Mouse (Mus musculus): Measurements from ENCODE around the gene Ctsz. TPM values are rescaled to one million over a fixed set of nuclear protein-coding genes. Genes with fewer than 3 reads are reported as not detected.

The Ctsz gene
- total and polyA plus RNA-seq, 3 experiments, result 189 to 272 (median 221) TPM

GRCm38 (mm10) chr2:174441898-174442297, 3.1 kb upstream of the Ctsz start:
- no peak for DNase-seq

- no peak for DNase-seq
These were observed 1.1 kb upstream of the Ctsz start for GRCm38 (mm10) chr2:174439961-174440360.

- DNase-seq, result no peak
These were observed 605 bp upstream of the Ctsz start for GRCm38 (mm10) chr2:174439450-174439838.

DNA sequence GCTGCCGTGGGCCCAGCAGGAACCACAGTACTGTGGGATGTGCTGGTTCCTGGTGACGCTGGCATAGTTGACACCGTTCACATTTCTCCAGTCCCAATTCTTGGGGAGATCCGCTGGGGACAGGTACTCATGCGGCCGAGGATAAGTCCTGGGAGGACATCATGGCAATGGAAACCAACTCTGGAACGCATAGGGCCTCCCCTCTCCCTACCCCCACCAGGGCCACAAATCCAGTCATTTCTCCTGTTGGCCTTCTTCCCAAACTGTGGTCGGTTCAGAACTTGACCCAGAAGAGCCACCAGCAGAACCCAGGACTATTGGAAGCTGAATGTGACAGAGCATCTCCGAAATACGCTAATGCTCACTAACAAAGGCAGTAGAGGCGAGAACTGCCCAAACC, 658 bp downstream of the Ctsz start:
- peak; percentile 32 for DNase-seq

DNA sequence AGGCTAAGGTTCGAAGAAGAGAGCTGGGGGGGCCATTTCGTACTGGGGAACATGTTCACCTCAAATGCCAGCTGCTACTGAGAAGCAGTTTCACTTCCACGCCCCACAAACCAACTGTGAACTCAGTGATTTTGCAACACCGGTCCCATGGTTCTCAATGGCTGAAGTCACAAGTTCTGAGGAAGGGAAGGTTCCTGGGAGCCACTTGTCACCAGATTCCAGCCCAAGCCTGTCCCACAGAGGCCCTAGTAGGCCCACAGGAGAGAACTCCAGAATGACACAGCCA, 1.2 kb downstream of the Ctsz start:
- DNase-seq, result peak; percentile 46

DNA sequence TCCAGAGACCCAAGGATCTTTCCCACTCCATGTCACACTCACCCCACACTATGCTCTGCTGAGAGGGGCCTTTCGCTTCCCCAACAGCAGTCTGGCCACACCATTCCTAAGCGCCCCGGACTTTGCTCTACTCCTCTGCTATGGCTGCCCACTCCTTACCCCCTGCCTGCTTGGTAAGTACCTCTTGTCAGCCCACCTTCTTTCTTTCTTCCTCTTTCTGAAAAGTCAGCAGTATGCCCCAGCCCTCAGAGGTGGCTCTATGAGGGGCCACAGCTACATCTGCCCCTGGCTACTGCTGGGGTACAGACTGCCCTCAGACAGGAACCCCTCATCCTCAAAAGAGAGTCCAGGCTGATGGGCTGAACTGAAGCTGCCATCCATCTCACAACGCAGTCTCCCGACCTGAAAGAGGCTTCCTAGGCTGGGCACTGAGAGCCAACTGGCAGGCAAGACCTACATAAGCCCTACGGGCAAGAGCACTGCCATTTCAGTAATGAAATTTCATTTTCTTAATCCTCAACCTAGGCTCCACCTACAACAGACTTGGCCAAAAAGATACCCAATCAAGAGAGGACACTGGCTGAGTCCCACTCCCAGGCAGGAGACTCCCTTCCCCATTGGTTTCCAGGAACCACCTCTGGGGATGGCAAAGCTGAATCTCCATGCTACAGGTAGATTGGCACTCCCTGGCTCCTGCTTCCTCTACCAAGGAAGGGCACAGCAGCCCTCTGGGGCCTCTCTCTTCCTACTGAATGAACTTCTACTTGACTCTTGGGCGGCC, 1.7 kb downstream of the Ctsz start:
- no peak for DNase-seq

DNA sequence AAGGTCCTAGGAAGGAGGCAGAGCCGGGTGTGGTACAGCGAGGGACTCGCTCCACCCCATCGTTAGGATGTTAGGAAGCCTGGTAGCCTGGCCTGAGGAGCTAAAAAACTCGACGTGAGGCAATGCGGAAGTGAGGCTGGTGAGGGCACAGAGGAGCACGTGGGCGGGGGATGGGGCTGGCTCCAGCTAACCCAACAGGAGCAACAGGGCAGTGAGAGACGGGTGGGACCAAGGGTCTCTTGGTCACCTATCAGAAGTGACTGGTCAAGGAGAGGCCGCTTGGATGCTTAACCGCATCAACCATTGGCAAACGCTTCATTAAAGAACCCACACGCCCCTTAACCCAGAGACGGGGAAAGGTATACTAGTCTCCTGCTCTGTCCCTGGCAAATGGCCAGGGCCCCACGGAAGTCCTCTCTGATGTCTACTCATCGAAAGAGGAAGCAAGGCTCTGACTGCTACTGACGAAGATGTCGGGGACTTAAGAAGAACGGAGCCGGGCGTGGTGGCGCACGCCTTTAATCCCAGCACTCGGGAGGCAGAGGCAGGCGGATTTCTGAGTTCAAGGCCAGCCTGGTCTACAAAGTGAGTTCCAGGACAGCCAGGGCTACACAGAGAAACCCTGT, 2.6 kb downstream of the Ctsz start:
- peak; percentile 19 for DNase-seq

GRCm38 (mm10) chr2:174434943-174435342, 3.9 kb downstream of the Ctsz start:
- no peak for DNase-seq

DNA sequence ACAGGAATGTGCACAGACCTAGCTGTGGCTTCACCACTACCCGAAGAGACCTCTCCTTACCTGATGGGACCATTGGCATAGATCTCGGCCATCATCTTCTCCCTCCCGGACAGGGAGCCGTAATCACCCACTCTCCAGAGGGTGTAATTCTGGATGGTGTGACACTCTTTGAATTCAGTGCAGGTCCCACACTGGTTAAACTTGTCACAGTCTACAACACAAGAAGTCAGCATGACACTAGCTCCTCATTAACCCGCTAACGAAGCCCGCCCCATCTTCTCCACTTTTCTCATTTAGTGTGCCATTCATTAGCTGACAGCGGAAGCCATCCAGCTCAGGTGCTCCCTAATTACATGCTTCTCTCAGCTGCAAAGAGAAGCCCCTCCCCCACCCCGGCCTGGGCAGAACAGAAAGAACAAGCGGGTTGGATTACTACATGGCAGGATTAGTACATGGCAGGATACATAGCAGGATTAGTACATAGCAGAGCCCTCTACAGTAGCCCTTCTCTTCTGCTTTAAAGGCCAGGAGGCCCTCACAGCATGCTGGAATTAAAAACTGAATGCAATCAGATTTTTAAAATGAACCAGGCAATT, 9.7 kb downstream of the Ctsz start:
- no peak for DNase-seq

DNA sequence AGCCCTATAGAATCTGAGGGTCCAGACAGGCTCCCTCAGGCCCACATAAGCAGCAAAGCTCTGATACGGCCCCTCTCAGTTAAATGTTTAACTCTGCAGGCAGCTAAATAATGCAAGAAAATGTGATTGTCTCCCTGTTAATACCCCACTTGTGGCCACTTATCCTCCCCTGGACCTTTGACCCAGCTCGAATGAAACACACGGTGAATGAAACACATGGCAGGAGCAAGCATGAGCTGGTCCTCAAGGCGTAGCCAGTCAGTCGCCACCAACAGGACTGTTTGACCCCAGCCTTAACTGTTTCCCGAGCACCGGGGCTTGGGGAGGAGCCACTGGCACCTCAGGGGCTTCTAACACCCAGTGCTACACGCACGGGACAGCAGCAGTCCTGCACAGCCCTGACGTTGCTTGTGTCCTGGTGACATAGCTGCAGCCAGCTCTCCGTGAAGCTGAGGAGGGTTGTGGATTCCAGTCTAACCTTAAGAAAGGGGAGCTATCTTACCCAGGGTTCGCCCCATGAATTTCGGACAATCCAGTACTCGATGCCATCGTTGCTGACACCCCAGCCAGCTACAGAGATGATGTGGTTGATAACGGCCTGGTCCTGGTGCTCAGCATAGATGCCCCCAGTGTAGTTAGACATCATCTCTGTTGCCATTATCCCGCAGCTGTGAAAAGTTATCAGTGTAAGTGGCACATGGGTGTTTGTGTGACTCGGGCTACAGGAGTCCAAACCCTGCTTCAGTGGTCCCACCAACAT, 10.6 kb downstream of the Ctsz start:
- DNase-seq, result no peak

DNA sequence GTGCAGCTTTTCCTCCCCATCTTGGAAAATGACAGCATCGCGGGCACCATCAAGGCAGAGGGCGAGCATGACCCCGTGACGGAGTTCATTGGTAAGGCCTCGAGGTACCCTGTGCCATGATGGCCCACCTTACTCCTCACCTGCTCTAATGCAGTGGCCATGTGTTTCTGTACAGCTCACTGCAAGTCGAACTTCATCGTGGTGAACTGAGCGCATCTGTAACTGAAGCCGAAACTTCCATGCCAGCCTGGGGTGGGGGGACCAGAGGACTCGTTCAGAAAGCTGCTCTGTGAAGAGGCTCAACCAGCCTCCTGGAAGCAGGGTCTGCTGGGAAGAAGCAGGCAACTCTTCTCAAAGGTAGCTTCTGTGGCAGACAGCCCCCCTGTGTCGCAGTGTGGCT, 12.0 kb downstream of the Ctsz start:
- DNase-seq, result no peak

DNA sequence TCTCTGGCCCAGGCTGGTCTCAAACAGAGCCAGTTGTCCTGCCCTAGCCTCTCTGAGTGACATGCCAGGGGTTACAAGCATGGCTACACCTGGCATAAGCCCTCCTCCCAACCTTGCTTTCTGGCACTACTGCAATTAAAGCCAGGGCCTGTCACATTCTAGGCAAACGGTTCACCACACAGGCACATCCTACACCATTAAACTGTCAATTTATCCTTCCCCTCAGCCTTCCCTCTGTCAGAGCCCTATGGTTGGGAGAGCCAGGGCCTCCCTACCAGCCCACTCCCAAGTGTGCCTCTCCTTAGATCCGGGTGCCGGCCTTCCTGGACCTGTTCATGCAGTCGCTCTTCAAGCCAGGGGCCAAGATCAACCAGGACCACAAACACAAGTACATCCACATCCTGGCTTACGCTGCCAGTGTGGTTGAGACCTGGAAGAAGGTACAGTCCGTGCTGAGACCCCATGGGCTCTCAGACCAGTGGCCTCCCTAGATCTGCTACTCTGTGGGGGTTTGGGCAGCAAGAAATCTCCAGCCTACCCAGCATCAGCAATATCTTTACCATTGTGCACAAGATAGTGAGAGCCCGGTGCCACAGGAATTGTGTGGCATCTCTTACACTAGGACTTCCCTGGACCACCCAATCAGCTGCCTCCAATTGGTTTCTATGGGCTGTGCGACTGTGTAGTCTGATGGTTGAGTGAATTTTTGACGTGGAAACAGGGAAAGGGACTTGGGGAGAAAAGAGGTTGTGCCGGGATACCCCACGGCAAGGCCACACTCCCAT, 14.3 kb downstream of the Ctsz start:
- DNase-seq, result no peak

GRCm38 (mm10) chr2:174421107-174421506, 17.7 kb downstream of the Ctsz start:
- DNase-seq, result no peak

- DNase-seq, result peak; percentile 95
These were observed 23.0 kb downstream of the Ctsz start, which contains the start of gene Nelfcd for GRCm38 (mm10) chr2:174415731-174416310. Gene Nelfcd (plus strand): TSS chr2:174415804.

DNA sequence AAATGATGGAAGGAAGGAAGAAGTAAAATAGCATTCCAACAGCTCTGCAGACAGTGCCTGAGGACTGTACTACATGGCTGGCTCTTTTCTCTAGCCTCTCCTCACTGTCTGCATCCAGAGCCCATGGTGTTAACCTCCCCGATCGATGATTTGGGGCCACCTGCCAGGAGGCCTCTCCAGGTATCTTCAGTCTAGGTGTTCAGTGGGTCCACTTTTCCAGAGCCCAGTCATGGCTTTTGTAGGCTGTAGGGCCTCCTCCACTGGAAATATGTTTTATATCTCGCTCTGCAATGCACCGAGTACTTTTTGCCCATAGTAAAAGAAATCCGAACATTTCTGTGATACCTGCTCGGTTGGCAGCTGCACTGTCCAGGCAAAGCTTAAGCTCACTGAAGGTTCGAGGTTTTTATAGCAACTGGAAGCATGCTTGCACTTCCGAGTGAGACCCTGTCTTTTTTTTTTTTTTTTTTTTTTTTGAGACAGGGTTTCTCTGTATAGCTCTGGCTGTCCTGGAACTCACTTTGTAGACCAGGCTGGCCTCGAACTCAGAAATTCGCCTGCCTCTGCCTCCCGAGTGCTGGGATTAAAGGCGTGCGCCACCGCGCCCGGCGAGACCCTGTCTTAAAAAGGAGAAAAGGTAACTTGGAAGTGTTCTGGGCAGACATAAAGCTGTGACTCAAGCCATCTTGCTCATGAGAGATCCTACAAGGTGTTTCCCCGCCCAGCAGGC, 23.7 kb downstream of the Ctsz start:
- no peak for DNase-seq

DNA sequence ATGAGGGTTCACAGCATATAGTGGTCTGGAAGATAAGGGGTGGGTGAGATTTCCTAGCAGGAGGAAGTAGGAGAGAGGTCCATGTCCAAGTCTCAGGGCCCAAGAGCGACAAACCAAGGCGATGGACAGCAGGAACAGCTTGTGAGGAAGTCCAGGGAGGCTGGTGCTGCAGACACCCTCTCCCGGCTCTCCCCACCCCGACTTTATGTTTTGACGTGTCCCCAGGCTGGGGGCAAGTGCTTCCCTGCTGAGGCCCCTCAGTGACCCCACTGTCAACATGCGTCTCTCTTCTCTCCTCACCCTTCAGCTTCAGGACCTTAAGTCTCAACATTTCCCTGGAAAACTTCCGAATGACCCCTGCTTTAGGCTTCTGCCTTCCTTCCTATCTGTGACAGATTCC, 25.7 kb downstream of the Ctsz start:
- DNase-seq, result no peak

GRCm38 (mm10) chr2:174410222-174410621, 28.6 kb downstream of the Ctsz start:
- no peak for DNase-seq

DNA sequence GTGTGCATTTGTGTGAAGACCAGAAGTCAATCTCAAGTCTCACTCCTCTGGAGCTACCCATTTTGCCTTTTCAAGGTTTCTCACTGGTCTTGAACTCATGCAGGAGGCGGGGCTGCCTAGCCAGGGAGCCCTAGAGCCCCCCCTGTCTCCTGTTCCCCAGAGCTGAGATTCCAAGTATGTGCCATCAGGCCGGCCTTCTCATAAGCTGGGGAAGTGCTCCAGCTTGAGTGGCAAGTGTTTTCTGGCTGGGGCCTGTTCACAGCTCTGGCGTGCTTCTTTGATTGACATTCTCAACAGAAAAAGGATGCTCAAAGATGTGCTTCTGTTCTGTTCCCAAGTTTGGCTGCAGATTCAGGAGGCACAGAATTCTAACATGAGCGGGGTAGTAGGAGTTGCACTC, 38.4 kb downstream of the Ctsz start:
- no peak for DNase-seq

GRCm38 (mm10) chr2:174397881-174398280, 41.0 kb downstream of the Ctsz start:
- no peak for DNase-seq

- DNase-seq, result no peak
These were observed 41.8 kb downstream of the Ctsz start for GRCm38 (mm10) chr2:174397065-174397464.

DNA sequence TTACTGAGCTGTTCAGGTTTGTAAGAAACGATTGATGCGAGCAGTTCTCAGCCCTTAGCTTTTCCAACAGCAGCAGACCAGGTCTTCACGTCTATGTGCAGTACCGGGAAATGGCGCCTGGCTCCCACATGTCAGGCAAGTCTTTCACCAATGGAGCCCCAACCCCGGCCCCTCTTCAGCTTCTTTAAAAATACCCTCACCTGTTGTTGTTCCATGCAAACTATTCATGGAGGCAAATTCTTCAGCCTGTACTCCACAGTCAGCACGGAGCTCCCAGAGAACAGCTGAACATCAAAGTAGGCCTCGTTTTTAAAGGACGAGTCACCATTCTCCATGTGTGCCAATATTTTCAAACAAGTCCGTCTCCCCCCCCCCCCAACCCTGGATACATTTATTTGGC, 42.2 kb downstream of the Ctsz start:
- no peak for DNase-seq
